10 mouse cellular contexts compared by ENCODE assay signal in the genomic region with DNA sequence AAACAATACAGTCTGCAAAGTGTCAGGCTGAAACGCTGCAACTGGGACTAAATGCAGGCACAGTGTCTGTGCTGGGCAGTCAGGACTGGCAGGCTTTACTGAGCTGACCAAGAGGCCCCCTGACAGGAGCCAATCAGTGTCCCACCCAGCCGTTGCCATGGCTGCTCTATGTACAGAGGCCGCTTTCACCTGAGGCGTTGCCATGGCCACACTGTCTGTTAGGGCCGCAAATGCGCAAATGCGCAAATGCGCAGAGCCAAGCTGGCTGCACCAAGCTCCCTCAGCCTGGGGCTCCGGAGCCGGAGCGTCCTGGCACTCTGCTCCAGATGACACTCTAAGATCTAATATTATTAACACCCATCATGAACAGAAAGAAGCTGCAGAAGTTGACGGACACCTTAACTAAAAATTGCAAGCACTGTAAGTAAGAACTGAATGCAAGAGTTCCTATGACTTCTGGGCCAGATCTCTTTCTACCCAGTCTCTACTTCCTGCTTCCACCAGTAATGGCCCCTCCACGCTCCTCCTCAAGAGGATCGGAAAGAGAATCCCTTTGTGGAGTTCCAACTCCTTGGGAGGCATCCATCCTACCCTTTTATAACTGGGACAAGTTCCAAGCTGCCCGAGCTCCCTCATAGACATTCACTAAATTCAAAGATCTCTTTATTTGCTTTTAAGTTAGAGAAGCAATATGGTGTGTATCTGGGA. TPM values are rescaled to one million over a fixed set of nuclear protein-coding genes. Genes with fewer than 3 reads are reported as not detected.
A peak's percentile ranks its signal among the peaks of the same experiment; 100 is the strongest.
DNase-seq lines count a peak whose midpoint lies in the region; ATAC-seq and TF ChIP-seq lines count a peak whose summit lies in the region.
"Had no signal": no experiment of that assay in that cellular context is flagged by ENCODE, and none has a peak within 500 bp of the region (broad histone marks: within the 10 kb centered on the region; RNA-seq: fewer than 3 reads in every experiment).

TSS of gene Efcab1 (plus strand) at position 214 of the 708 bp plus-strand sequence.

- TF ChIP-seq CTCF in hindbrain, postnatal 0 days (IDR thresholded peaks at IDR 0.05; ENCODE audit: low read depth), result no peak

- H3K9ac ChIP-seq in kidney, embryonic 14.5 days (ENCODE audit: low read depth, low read length), result no peak within 1 kb of the TSS
- peak within 1 kb of the TSS; percentile 28; the same call in 1 of the 2 replicates for H3K9ac ChIP-seq in hindbrain, postnatal 0 days (replicated peaks; ENCODE audit: low read length)
- peak within 1 kb of the TSS; percentile 55 for H3K9ac ChIP-seq in limb, embryonic 14.5 days (ENCODE audit: low read depth, low read length, severe bottlenecking)
- H3K9ac ChIP-seq: liver, embryonic 15.5 days had no signal

- no peaks in the 10 kb centered on the region for H3K36me3 ChIP-seq in kidney, embryonic 14.5 days (ENCODE audit: control insufficient read depth, insufficient read depth, low read length)
- H3K36me3 ChIP-seq in hindbrain, postnatal 0 days (ENCODE audit: insufficient read depth, low read length), result no peaks in the 10 kb centered on the region
- H3K36me3 ChIP-seq in limb, embryonic 14.5 days (ENCODE audit: control insufficient read depth, insufficient read depth, low read length), result no peaks in the 10 kb centered on the region
- H3K36me3 ChIP-seq: liver, embryonic 15.5 days had no signal

- H3K27me3 ChIP-seq in kidney, embryonic 14.5 days (ENCODE audit: control insufficient read depth, insufficient read depth, low read length), result no peaks in the 10 kb centered on the region
- no peaks in the 10 kb centered on the region for H3K27me3 ChIP-seq in hindbrain, postnatal 0 days (ENCODE audit: insufficient read depth, low read length)
- no peaks in the 10 kb centered on the region for H3K27me3 ChIP-seq in limb, embryonic 14.5 days (ENCODE audit: control insufficient read depth, insufficient read depth, low read length)
- H3K27me3 ChIP-seq: liver, embryonic 15.5 days had no signal

- no peak for DNase-seq in kidney, adult 9 months
- DNase-seq in embryo, embryonic 9.5 days (ENCODE audit: extremely low spot score), result peak; percentile 60
- peak; percentile 91 for DNase-seq in hindbrain, postnatal 0 days (ENCODE audit: low spot score)
- DNase-seq in limb, embryonic 14.5 days (ENCODE audit: low spot score), result peak; percentile 81
- peak; percentile 84 for DNase-seq in retina, embryonic 14.5 days (ENCODE audit: low spot score)
- no peak for DNase-seq in gastrocnemius, adult 18-20 months (ENCODE audit: low spot score)

- no peaks in the 10 kb centered on the region for H3K4me1 ChIP-seq in kidney, embryonic 14.5 days (ENCODE audit: control insufficient read depth, insufficient read depth, low read length)
- H3K4me1 ChIP-seq in hindbrain, postnatal 0 days (ENCODE audit: insufficient read depth, low read length), result no peaks in the 10 kb centered on the region
- H3K4me1 ChIP-seq in limb, embryonic 14.5 days (ENCODE audit: control insufficient read depth, insufficient read depth, low read length), result peaks cover 7% of the 10 kb centered on the region
- H3K4me1 ChIP-seq: liver, embryonic 15.5 days had no signal

- no peak for TF ChIP-seq POLR2A in limb, embryonic 14.5 days (IDR thresholded peaks at IDR 0.05; ENCODE audit: borderline replicate concordance, extremely low read depth, insufficient read depth, insufficient read length)

- peak within 1 kb of the TSS; percentile 16; the same call in 1 of the 2 replicates for H3K4me3 ChIP-seq in kidney, embryonic 14.5 days (ENCODE audit: low read length)
- H3K4me3 ChIP-seq in hindbrain, postnatal 0 days (ENCODE audit: low read length), result peak within 1 kb of the TSS; percentile 32
- peak within 1 kb of the TSS; percentile 37 for H3K4me3 ChIP-seq in limb, embryonic 14.5 days (replicated peaks; ENCODE audit: low read length)
- H3K4me3 ChIP-seq: liver, embryonic 15.5 days had no signal

- no peak within 1 kb of the TSS for H3K27ac ChIP-seq in kidney, embryonic 14.5 days (ENCODE audit: low read depth, low read length)
- H3K27ac ChIP-seq in hindbrain, postnatal 0 days, result peak within 1 kb of the TSS; percentile 59
- H3K27ac ChIP-seq in limb, embryonic 14.5 days (replicated peaks; ENCODE audit: low read depth, low read length), result 0 out of 2 replicates have a peak within 1 kb of the TSS, but pooled peaks have one; percentile 39
- H3K27ac ChIP-seq: liver, embryonic 15.5 days had no signal

- peak within 1 kb of the TSS; percentile 34 for H3K4me2 ChIP-seq in kidney, embryonic 14.5 days (replicated peaks; ENCODE audit: low read depth, low read length)
- H3K4me2 ChIP-seq in hindbrain, postnatal 0 days (ENCODE audit: low read depth, low read length), result peak within 1 kb of the TSS; percentile 48
- H3K4me2 ChIP-seq in limb, embryonic 14.5 days (replicated peaks; ENCODE audit: low read depth, low read length, severe bottlenecking), result peak within 1 kb of the TSS; percentile 43
- H3K4me2 ChIP-seq: liver, embryonic 15.5 days had no signal

- 13% methylated on average over 15 of the region's 15 CpGs for WGBS in kidney, embryonic 14.5 days
- WGBS in hindbrain, postnatal 0 days, result 6% methylated on average over 15 of the region's 15 CpGs
- WGBS in limb, embryonic 14.5 days, result 9% methylated on average over 15 of the region's 15 CpGs

- H3K9me3 ChIP-seq in kidney, embryonic 14.5 days (ENCODE audit: control insufficient read depth, low read length), result no peaks in the 10 kb centered on the region
- no peaks in the 10 kb centered on the region for H3K9me3 ChIP-seq in hindbrain, postnatal 0 days (ENCODE audit: low read length)
- no peaks in the 10 kb centered on the region for H3K9me3 ChIP-seq in limb, embryonic 14.5 days (ENCODE audit: control insufficient read depth, low read length)
- H3K9me3 ChIP-seq: liver, embryonic 15.5 days had no signal

- ATAC-seq in kidney, embryonic 14.5 days (ENCODE audit: low FRiP score, low TSS enrichment), result peak; percentile 99
- ATAC-seq in hindbrain, postnatal 0 days, result peak; percentile 100
- ATAC-seq in limb, embryonic 14.5 days (ENCODE audit: low FRiP score, low read depth), result peak; percentile 95
- ATAC-seq in monocyte, adult 5-6 weeks (replicated peaks; ENCODE audit: insufficient number of reproducible peaks, low FRiP score, low TSS enrichment, poor library complexity, severe bottlenecking), result no peak

RNA-seq across cellular contexts. Expression of gene Efcab1, which starts in this region (rescaled TPM):
- polyA plus RNA-seq in kidney, embryonic 14.5 days (2014; fragmentation: Nextera tagmentation; extraction: Ambion mirVana), result 3.2 and 5.0 TPM in 2 replicates
- total RNA-seq in hindbrain, postnatal 0 days (2014; rRNA removed), result 11.7 and 13.7 TPM in 2 replicates
- polyA plus RNA-seq in hindbrain, postnatal 0 days (2015; fragmentation: Nextera tagmentation; extraction: Ambion mirVana), result 17.6 and 20.4 TPM in 2 replicates
- 8.1 and 8.3 TPM in 2 replicates for polyA plus RNA-seq in limb, embryonic 14.5 days (2012; rRNA removed)
- 12.6 and 12.9 TPM in 2 replicates for polyA plus RNA-seq in limb, embryonic 14.5 days (2014; fragmentation: Nextera tagmentation; extraction: Ambion mirVana)
- not detected for total RNA-seq in gastrocnemius, adult 18-20 months (2021)
- total RNA-seq in monocyte, adult 5-6 weeks (2017), result not detected in 3 replicates
- total RNA-seq: MEL had no signal

Comparison
In these comparisons a context has a peak if more than half of its experiments do, and no peak if none do; other contexts are left out.
1. RNA of gene Efcab1 (total RNA-seq): 11.7 to 13.7 TPM in hindbrain, postnatal 0 days; not detected in gastrocnemius, adult 18-20 months and not detected in monocyte, adult 5-6 weeks; every median in the first group is over 10 times any median in the second.
2. DNase-seq: peak in embryo, embryonic 9.5 days (single experiment), hindbrain, postnatal 0 days (single experiment), limb, embryonic 14.5 days (single experiment) and retina, embryonic 14.5 days (single experiment); none in kidney, adult 9 months (single experiment) and gastrocnemius, adult 18-20 months (single experiment).
3. Peak in every context shown above with its lines, with median percentiles within 50 percentile points of each other: H3K4me2 ChIP-seq and H3K4me3 ChIP-seq.